Mouse (Mus musculus) lung, embryonic 15.5 days (tissue): ENCODE measurements around the gene Snx20. TPM values are rescaled to one million over a fixed set of nuclear protein-coding genes. Genes with fewer than 3 reads are reported as not detected.

ENCODE experiments used
- ATAC-seq: fragments of 200-750 bp; cut with Nextera tagmentation; 2 replicates; pipeline ENCODE4 v1.8.0; 2017; ENCODE audit warnings: moderate number of reproducible peaks, borderline replicate concordance; ENCODE audit not compliant: low FRiP score, low TSS enrichment; ENCODE audit errors: extremely low read depth
- H3K27ac ChIP-seq: fragments of 300-500 bp; sonication (generic); 2 replicates; pipeline ENCODE4 v1.5.1; 2015; ENCODE audit warnings: moderate library complexity, mild to moderate bottlenecking, inconsistent platforms
- H3K27me3 ChIP-seq: fragments of 300-500 bp; sonication (generic); 2 replicates; pipeline ENCODE4 v1.6.1; 2015; ENCODE audit warnings: inconsistent platforms
- H3K36me3 ChIP-seq: fragments of 300-500 bp; sonication (generic); 2 replicates; pipeline ENCODE4 v1.6.1; 2015; ENCODE audit warnings: inconsistent platforms
- H3K4me1 ChIP-seq: fragments of 300-500 bp; sonication (generic); 2 replicates; pipeline ENCODE4 v1.6.1; 2015; ENCODE audit warnings: inconsistent platforms
- H3K4me2 ChIP-seq: fragments of 300-500 bp; sonication (generic); 2 replicates; pipeline ENCODE4 v1.6.1; 2015; ENCODE audit warnings: inconsistent platforms, mild to moderate bottlenecking, moderate library complexity
- H3K4me3 ChIP-seq: fragments of 300-500 bp; sonication (generic); 2 replicates; pipeline ENCODE4 v1.5.1; 2015; ENCODE audit warnings: mild to moderate bottlenecking, inconsistent platforms
- H3K9ac ChIP-seq: fragments of 300-500 bp; sonication (generic); 2 replicates; pipeline ENCODE4 v1.6.1; 2015; ENCODE audit warnings: inconsistent platforms
- H3K9me3 ChIP-seq: fragments of 300-500 bp; sonication (generic); 2 replicates; pipeline ENCODE4 v1.6.1; 2016; ENCODE audit warnings: inconsistent platforms
- WGBS: fragments of 180-500 bp; shearing (Covaris S2); methylation state at CpG from one replicate; pipeline ENCODE4 v1.1.7; 2015; 5-methylcytosine and 5-hydroxymethylcytosine counted together
- polyA plus RNA-seq: library from polyadenylated mRNA; unstranded; fragments of >200 nt; fragmentation: Nextera tagmentation; extraction: Ambion mirVana; gene quantifications from 2 replicates; pipeline ENCODE4 v1.2.1, GENCODE M21; 2015

The Snx20 gene
- 2.3 and 2.7 TPM in 2 replicates for polyA plus RNA-seq

DNA sequence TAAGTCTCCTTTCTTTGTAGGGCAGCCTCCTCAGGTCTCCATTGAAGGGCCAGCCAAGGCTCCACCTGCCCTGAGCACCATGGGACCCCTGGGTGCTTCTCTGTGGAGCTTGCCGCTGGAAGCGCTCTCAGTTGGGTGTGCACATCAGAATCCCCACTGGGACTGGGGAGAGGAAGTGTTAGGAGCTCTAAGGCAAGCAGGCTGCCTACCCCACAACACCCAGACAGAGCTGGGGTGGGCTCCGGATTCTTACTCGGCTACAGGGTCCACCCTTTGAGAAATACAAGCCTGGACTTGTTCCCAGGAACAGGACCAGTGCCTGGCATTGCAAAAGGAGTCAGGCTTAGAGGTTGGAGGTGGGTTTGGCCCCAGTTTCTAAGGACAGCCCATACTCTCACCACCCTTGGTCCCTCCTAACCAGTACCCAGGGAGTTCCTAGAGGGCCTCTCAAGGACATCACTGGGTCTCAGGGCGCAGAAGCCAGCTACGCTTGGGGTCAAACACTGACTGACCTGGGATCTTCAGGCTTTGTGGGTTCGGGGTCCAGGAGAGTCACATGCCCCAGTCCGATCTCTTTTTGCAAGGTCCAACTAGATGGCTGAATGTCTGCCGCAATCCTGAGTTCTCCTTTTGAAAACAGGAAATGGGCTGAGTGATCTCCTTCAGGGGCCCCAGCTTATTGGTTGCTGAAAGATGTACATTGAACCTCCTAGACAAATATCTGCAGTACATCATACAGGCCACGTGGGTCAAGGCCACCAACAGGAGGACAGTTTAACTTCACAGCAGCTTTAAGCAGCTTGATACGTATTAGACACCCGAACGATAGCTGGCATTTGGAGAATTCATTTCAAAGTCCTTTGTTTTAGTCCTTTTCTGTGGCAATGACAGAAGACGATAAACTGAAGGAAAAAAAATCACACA is at the start of gene Snx20:
Gene Snx20, minus strand, starts transcription at position 655 of the 924 bp plus-strand sequence.
- Histone ChIP-seq H3K4me3 (peak within 1 kb of the TSS; percentile 6; the same call in 1 of the 2 replicates), H3K4me2 (peak within 1 kb of the TSS; percentile 14), H3K27ac (no peak within 1 kb of the TSS)

DNA sequence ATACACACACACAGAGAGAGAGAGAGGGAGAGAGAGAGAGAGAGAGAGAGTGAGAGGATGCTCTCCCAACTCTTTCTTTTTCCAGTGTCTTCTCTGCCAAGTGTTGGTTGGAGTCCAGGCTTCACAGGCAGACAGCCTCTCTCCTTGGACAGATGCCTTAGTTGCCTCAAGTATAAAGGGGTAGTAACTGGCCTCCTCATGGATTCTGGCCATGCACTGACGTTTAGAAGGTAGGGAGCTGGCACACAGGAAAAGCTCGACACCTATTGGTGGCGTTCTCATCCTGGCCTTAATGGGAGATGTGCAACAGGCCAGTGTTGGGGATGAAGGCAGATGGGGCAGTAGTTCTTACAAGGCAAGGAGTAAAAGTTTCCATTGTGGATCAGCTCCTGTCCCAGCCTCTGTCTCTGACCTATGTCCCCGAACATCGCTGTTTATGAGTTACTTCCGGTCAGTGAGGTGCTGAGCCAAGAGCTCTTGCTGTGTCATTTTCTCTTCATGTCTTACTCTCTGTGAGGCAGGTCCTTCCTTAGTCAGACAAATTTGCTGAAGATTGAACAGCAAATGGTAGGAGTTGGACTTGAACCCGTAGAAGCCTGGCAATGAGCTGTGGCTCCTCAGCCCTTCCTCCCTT is 47.8 kb upstream of the Snx20 start:
- Histone ChIP-seq H3K9me3 (no peaks in the 10 kb centered on the region), H3K36me3 (no peaks in the 10 kb centered on the region), H3K4me2 (no peak overlapping the region), H3K9ac (no peak overlapping the region), H3K27ac (no peak overlapping the region), H3K27me3 (no peaks in the 10 kb centered on the region), H3K4me1 (no peaks in the 10 kb centered on the region), H3K4me3 (no peak overlapping the region)
- ATAC-seq = no peak
- WGBS = 63% methylated on average over 7 of the region's 7 CpGs

More for the DNA sequence above, at the start of gene Snx20:
- H3K4me1 ChIP-seq = no peaks in the 10 kb centered on the region; the same call in 1 of the 2 replicates
- H3K9ac ChIP-seq = no peak within 1 kb of the TSS
- no peaks in the 10 kb centered on the region for H3K27me3 ChIP-seq
- H3K9me3 ChIP-seq = no peaks in the 10 kb centered on the region
- ATAC-seq = peak; percentile 25; the same call in 1 of the 2 replicates
- WGBS = 61% methylated on average over 14 of the region's 14 CpGs
- H3K36me3 ChIP-seq = no peaks in the 10 kb centered on the region

DNA sequence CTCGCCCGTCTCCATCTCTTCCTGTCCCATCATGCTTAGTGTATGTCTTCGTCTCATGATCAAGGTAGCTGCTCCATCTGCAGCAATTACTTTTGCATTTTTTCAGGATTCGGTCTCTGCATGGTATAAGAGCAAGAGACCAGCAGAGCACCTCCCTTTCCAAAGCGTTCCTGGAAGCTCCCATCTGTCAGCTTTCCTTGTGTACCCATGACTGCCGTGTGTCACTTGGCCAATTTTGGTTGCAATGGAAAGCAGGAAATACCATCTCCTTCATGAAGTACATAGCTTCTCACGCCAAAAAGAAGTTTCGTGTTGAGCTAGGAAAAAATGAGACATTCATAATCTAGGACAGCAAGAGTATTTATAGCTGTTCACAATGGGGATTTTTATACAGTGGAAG is 45.1 kb upstream of the Snx20 start:
- Histone ChIP-seq H3K4me1 (no peaks in the 10 kb centered on the region), H3K4me3 (no peak overlapping the region), H3K27me3 (no peaks in the 10 kb centered on the region), H3K9ac (no peak overlapping the region), H3K27ac (no peak overlapping the region), H3K4me2 (no peak overlapping the region), H3K9me3 (no peaks in the 10 kb centered on the region), H3K36me3 (no peaks in the 10 kb centered on the region)
- no peak for ATAC-seq
- whole genome bisulfite sequencing = 84% methylated on average over 8 of the region's 8 CpGs

DNA sequence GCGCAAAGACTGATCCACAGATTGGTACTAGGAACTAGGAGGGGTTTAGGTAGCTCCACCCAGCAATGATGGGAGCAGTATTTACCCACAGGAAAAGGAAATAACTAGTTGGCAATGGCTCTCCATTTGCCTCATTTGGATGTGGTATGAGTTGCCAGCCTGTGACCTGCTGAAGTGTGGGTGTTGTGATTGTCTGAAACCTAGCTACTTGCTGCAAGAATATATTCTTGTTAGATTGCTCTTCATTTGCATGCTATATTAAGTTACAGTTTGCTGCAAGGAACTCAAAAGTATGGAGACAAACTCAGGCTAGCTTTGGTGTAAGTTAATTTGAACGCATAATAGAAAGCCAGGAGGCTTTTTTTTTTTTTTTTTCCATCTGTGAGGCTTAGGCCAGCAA is 44.6 kb upstream of the Snx20 start:
- no peaks in the 10 kb centered on the region for H3K27me3 ChIP-seq
- H3K9me3 ChIP-seq = no peaks in the 10 kb centered on the region
- no peak overlapping the region for H3K4me3 ChIP-seq
- ATAC-seq = no peak
- H3K4me2 ChIP-seq = no peak overlapping the region
- 88% methylated on average over 2 of the region's 2 CpGs for WGBS
- no peaks in the 10 kb centered on the region for H3K36me3 ChIP-seq
- no peak overlapping the region for H3K9ac ChIP-seq
- no peak overlapping the region for H3K27ac ChIP-seq
- H3K4me1 ChIP-seq = no peaks in the 10 kb centered on the region

DNA sequence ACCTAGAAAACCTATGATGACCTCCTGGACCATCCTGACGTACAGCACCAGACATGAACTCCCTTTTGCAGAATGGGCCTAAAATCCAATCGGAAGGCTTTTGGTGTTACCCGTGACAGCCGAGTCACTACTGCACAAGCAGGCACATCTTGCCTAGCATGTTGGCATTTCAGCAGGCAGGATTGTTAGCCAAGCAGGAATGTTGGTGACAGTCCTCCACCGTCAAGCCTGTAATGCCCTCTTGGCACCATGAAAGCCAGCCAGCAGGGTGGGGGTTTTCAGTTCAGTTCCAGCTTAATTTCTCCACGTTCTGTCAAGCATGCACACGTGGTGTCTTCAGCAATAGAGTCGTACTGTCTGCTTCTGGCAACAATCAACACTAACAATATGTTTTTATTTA is 41.1 kb upstream of the Snx20 start:
- Histone ChIP-seq H3K36me3 (no peaks in the 10 kb centered on the region), H3K4me3 (no peak overlapping the region), H3K27me3 (no peaks in the 10 kb centered on the region), H3K4me1 (no peaks in the 10 kb centered on the region), H3K9ac (no peak overlapping the region), H3K4me2 (no peak overlapping the region), H3K9me3 (no peaks in the 10 kb centered on the region), H3K27ac (no peak overlapping the region)
- 78% methylated on average over 8 of the region's 8 CpGs for WGBS
- no peak for ATAC-seq

DNA sequence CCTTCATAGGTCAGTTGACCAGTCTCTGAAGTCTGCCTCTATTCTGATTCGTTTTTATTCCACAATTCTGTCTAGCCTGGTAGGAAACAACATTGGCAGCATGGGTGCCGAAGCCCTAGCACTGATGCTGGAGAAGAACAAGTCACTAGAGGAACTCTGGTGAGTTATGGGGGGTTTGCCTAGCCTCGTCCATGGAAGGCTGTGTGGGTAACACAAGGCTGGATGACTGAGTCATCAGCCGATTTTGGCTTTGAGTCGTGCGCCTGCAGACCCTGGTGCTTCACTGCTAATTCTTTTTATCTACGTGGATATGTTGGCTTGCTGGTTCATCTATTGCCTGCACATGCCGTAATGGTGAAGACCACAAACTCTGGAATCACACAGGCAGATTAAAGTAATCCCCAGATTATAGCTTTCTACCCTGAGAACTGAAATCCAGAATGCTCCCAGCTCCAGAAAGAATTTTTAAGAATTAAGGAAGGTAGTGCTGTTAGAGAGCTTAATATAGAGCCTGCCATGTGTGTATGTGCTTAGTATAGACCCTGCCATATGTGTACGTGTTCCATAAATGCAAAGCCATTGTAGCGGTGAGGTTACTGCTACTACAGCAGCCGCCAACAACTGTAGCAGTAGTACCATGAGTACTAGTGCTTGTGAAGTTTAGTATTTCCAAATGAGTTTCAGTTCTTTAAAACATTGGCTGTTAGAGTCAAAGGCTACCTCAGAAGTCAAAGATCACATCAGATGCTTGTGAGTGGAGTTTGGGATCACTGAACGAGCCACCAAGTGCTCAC is 39.6 kb upstream of the Snx20 start:
- Histone ChIP-seq H3K27ac (no peak overlapping the region), H3K9me3 (no peaks in the 10 kb centered on the region), H3K9ac (no peak overlapping the region), H3K27me3 (no peaks in the 10 kb centered on the region), H3K36me3 (no peaks in the 10 kb centered on the region), H3K4me1 (no peaks in the 10 kb centered on the region), H3K4me3 (no peak overlapping the region), H3K4me2 (no peak overlapping the region)
- 84% methylated on average over 12 of the region's 12 CpGs for WGBS
- no peak for ATAC-seq

DNA sequence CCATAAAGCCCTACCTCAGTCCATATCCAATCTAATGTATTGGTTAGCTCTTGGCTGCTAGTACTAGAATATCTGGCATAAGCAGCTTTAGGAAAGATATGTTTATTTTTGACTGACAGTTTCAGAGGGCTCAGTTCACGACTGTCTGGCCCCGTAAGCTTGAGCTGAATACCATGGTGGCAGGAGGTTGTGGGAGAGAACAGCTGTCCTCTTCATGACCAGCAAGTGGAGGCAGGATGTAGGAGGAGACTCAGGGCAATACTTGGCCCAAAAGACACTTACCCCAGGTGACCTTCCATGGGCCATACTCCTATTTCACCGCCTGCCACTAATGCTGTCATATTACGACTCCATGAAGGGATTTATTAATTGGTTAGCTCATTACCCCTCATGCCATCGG is 37.9 kb upstream of the Snx20 start:
- no peak overlapping the region for H3K9ac ChIP-seq

DNA sequence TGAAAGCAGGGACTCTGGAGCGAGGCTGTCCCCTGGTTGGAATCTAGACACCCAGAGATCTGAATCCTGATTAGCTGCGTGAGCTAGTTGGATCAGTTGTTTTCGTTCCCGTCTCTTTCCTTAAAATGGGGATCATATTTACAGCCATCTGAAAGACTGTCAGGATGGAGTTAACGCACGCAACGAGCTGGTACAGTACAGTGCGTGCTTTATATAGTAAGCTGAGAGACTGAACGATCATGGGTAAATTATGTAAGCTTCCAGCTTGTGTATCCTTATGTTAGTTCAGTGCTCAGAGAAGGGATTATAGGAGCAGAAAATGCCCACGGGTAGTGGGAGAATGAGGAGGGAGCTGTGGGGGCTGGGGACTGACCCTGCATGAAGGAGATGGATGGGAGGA is 35.6 kb upstream of the Snx20 start:
- Histone ChIP-seq H3K4me1 (no peaks in the 10 kb centered on the region), H3K27ac (no peak overlapping the region), H3K9me3 (no peaks in the 10 kb centered on the region), H3K27me3 (no peaks in the 10 kb centered on the region), H3K9ac (no peak overlapping the region), H3K4me2 (no peak overlapping the region), H3K36me3 (no peaks in the 10 kb centered on the region), H3K4me3 (no peak overlapping the region)
- ATAC-seq = no peak
- 72% methylated on average over 10 of the region's 10 CpGs for WGBS

More for the DNA sequence above, 37.9 kb upstream of the Snx20 start:
- ATAC-seq = no peak
- H3K9me3 ChIP-seq = no peaks in the 10 kb centered on the region
- H3K4me1 ChIP-seq = no peaks in the 10 kb centered on the region
- no peaks in the 10 kb centered on the region for H3K27me3 ChIP-seq
- H3K4me3 ChIP-seq = no peak overlapping the region
- H3K4me2 ChIP-seq = no peak overlapping the region
- no peaks in the 10 kb centered on the region for H3K36me3 ChIP-seq
- 70% methylated on average over 5 of the region's 5 CpGs for WGBS
- no peak overlapping the region for H3K27ac ChIP-seq

DNA sequence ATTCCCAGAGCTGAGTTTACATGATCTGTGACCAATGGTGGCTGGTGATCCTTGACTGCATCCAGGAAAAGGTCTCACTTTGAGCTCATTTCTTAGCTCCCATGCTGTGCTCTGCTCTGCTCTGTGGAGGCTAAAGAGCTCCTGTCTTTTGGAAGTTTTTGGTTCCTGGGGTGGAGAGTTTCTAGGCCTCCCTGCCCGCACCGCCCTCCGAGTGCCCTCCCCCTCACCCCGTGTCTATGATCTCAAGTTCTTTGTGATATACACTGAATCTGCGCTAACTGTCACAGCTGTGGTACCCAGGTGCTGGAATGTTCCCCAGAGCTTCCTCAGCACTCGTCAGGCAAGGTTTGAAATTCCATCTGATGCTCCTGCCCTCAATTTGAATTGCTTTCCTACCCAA is 34.9 kb upstream of the Snx20 start:
- Histone ChIP-seq H3K36me3 (no peaks in the 10 kb centered on the region), H3K9me3 (no peaks in the 10 kb centered on the region), H3K4me1 (no peaks in the 10 kb centered on the region), H3K27ac (no peak overlapping the region), H3K4me2 (no peak overlapping the region), H3K9ac (no peak overlapping the region), H3K4me3 (no peak overlapping the region), H3K27me3 (no peaks in the 10 kb centered on the region)
- ATAC-seq = no peak
- 72% methylated on average over 6 of the region's 6 CpGs for WGBS

DNA sequence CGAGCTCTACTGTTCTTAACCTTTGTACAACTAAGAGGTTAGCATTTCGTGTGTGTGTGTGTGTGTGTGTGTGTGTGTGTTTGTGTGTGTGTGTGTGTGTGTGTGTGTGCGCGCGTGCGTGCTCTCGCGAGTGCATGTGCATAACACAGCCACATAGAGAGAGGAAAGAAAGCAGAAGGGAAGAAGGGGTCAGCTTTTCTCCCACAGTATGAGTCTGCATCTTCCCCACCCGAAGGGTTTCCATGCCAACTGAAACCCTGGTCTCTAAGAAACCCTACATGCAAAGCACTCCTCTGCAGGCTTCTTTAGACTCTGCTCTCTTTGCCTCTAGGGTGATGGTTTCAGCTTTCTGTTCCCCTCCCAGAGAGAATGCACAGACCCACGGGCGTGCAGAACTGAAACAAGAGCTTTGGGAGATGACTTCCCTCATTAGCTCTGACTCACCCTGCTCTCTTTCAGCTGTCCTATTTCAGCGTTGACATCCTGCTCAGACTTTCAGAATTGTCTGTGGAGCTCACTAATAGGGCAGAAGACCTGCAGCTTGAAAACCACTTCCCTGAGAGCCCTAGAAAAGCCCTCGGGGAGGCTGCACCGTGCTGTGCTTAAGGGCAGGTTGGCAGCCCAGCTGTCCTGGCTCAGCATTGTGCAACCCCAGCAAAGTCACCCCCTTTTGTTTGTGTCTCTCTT is 32.6 kb upstream of the Snx20 start:
- ATAC-seq = no peak
- Histone ChIP-seq H3K9me3 (no peaks in the 10 kb centered on the region), H3K27ac (no peak overlapping the region), H3K4me1 (no peaks in the 10 kb centered on the region), H3K4me2 (no peak overlapping the region), H3K4me3 (no peak overlapping the region), H3K27me3 (no peaks in the 10 kb centered on the region), H3K36me3 (no peaks in the 10 kb centered on the region), H3K9ac (no peak overlapping the region)
- WGBS = 69% methylated on average over 14 of the region's 14 CpGs

DNA sequence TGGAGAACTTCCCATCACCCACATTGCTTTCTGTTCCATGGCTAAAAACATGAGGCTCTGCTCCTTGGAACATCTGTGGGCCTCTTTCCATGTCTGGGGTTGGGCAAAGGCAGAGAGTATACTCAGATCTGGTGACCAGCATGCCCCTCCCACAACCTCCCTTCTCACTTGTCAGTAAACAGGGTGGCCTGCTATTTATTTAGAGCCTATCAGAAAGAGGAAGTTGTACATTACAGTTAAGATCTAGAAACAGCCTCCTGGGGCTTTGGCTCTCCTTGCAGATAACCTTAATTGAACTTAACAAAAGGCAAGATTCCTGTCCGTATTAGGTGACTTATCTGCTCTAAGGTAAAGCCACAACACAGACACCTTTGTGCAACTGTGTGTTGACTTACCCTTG is 30.5 kb upstream of the Snx20 start:
- ATAC-seq = no peak
- no peaks in the 10 kb centered on the region for H3K9me3 ChIP-seq
- no peak overlapping the region for H3K4me2 ChIP-seq
- no peak overlapping the region for H3K9ac ChIP-seq
- H3K4me1 ChIP-seq = no peaks in the 10 kb centered on the region
- WGBS = 24% methylated on average over 1 of the region's 1 CpGs
- no peaks in the 10 kb centered on the region for H3K27me3 ChIP-seq
- no peak overlapping the region for H3K27ac ChIP-seq
- H3K4me3 ChIP-seq = no peak overlapping the region
- no peaks in the 10 kb centered on the region for H3K36me3 ChIP-seq
